Mouse (Mus musculus) E14TG2a.4 (cell line): ENCODE results near the gene Nckap5.

ENCODE experiments used
- CTCF ChIP-seq: conservative IDR thresholded peaks from 2 replicates; pipeline ENCODE4 v1.5.1; 2014; ENCODE audit warnings: low read length
- NANOG ChIP-seq: IDR thresholded peaks from 2 replicates; pipeline ENCODE4 v1.6.1; 2014; ENCODE audit warnings: borderline replicate concordance, low read length, mixed read lengths
- POU5F1 ChIP-seq: IDR thresholded peaks from 2 replicates; pipeline ENCODE4 v1.6.1; 2014; ENCODE audit warnings: low read length, borderline replicate concordance

- TF ChIP-seq CTCF, result no peak
- no peak for TF ChIP-seq NANOG
- no peak for TF ChIP-seq POU5F1
Measured at GRCm38 (mm10) chr1:126706611-126707010, 124.0 kb downstream of the Nckap5 start.
